Mouse (Mus musculus) retina, postnatal 7 days (tissue): ENCODE measurements around the gene Vcan.
A peak's percentile ranks its signal among the peaks of the same experiment; 100 is the strongest.

Experiments
- DNase-seq: peaks from one replicate; pipeline ENCODE4 v3.0.0-alpha.2; 2012; ENCODE audit warnings: low read depth, low spot score

Gene Vcan

DNA sequence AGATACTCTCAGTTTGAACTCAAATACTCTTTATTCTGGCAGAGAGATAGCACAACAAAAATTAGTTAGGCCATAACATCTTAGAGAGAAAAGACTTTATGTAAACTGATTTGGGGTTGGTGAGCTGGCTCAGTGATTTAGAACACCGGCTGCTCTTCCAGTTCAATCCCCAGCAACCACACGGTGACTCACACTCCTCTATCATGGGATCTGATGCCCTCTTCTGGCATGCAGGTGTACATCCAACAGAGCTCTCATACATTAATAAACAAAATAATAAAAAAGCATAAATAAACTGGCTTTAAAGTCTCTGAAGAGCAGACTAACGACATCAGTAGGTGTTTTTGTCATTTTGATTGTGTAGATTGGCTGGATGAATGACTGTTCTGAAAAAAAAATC, 21.8 kb downstream of the Vcan start:
- no peak for DNase-seq

DNA sequence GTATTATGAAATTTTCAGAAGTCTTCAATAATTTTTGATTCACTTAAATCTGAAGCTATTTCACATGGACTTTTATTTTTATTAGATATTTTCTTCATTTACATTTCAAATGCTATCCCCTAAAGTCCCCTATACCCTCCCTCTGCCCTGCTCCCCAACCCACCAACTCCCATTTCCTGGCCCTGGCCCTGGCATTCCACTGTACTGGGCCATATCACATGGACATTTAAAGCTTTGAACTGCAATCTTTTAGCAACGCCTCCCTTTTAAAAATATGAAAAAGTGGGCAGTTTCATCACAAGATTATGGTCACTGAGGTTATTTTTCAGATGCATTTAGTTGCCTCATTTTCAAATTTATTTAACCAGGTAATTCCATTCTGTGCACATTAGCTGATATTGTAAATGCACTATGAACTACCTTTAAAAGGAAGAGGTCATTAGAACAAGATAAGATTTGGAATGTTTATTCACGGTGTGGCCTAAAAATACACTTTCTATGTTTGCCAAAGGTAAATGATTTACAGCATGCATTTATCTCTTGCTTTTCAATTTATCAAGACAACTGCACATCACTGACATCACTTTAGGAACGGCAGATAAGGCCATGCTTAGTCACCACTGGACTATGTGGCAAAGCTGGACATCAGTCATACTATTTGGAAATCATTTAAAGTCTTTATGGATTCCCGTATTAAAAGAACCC, 32.7 kb downstream of the Vcan start:
- DNase-seq = no peak

DNA sequence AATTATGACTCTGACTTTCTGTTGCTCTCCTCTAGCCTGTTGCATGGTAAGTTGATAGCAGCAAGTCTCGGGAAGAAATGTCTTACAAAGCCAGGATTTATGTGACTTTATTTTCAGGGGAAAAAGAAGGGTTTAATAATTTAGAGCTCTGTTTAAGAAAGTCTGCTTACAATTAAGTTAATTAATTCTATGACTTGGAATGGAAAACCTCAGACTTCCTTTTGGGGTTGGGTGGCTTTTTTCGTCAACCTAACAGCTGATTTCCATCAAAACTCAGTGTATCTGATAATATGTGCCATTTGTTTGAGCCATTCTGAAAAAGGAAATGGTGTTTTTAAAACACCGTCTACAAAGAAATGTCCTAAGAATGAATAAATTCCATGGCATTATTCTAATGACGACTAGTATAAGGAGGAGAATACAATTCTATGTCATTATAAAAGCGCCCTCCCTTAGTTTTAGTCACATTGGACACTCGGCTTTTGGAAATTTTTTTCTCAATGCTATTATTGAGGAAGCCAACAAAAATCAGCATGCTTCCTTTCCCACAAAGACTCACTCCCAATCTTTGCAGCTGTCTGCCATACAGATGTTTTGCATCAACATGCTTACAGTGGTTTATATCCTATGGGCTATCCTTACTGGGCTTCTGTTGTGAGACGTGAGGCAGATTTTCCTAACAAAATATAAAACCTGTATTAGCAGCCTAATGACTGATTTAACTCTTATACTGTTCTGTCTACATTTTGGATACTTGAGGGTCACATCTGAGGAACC, 34.0 kb downstream of the Vcan start:
- no peak for DNase-seq

DNA sequence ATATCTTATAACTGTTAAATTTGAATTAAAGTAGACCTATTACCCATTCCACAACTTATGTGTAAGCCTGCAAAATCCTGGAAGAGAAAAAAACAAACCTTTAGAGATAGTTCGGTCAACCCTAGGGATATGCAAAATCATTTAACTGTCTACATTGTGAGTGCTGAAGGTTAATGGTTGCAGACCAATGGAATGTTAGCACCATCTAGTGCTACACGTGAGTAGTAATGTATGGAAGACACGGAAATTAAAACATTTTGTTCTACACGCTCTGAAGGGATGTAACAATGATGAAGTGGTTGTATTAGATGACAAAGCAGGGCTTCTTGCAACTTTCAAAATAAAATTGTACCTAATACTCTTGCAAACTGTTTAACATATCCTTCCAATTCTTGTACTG, 39.9 kb downstream of the Vcan start:
- no peak for DNase-seq

DNA sequence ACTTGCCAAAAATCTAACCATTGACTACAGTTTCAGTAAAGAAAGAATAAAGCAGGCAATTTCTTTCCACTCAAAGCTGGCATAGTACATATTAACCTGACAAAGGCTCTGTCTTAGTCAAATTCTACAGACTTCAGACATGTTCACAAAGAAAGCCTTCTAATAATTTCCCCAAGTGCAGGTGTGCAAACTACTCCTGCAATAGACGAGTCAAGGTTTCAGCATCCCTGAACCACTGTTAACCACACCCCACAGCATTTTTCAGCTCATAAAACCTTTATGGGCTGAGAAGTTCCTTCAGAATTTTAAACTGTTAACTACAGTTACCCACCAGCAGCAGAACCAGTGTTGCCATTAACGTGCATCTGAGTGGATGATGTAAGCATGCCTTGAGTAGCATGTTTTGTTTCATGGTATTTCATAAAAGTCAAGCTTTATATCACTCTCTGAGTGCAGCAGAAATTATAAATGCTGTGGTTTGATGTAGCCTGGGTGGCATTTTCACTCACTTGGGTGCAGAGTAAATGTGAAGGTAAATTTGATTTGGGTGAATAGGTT, 42.2 kb downstream of the Vcan start:
- no peak for DNase-seq

DNA sequence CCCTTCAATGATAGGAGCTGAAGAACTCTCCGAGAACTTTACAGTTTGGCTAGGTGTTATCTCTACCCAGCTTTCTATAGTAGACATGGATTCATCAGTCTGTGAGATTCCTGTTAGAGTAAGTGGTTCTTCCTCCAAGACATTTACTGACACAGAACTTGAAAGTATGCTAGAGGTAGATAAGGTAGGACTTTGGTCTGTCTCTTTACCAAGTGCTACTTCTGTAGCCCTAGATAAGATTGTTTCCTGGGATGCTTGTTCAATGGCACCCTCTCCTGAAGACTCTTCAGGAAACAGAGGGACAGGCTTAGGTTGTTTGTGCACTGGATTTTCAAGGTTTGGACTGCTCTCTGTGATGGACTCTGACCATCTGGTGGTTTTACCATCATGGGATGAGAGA, 49.7 kb downstream of the Vcan start:
- DNase-seq = no peak

DNA sequence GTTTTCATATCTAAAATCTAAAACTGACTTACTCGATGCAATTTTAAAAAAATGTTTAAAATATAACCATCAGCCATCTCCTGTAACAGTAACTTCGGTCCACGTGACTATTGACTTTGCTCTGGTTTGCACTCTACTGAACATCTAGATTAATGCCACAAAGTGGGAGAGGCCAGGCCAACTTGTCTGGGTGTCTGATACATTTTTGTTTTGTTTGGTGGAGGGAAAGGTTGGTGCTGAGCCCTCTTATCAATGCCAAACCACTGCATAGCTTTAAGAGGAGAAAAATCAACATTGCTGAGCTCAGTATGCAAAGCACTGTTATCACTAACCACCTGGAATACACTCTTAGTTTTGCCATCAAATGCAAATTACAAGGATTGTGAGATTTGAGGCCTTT, 58.8 kb downstream of the Vcan start:
- DNase-seq = no peak

DNA sequence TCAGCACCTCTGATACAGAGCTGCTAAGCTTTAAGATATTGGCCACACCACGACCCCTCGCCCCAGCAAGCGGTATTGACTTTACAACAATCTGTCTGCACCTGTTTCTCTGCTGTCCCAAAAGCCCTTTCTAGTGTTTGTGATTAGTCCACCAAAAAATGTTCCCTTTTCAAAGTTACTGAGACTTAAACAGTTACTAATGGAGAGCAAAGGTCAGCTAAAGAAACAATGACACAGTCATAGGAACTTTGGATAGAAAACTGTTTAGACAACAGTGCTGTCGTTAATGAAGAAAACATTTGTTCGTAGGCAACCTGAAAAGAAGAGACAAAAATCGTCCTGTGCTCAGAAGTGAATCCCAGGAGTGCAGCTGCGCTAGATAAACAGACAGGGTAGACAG, 60.1 kb downstream of the Vcan start:
- no peak for DNase-seq

DNA sequence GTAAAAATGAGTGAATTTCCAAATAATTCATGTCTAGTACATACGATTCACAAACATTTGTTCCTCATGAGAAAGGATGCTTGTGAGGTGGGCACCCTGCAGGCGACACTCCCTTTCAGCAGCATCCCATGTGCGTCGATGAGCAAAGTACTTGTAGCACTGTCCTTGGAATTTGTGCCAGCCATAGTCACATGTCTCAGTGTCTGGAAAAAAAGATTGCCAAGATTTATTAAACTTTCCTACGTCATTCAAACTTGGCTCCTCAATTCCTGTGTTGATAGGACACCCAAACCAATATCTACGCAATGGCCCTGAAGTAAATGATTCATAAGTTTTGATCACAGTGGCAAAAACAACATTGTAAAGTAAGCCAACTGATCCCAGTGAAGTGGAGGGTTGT, 62.6 kb downstream of the Vcan start:
- no peak for DNase-seq

DNA sequence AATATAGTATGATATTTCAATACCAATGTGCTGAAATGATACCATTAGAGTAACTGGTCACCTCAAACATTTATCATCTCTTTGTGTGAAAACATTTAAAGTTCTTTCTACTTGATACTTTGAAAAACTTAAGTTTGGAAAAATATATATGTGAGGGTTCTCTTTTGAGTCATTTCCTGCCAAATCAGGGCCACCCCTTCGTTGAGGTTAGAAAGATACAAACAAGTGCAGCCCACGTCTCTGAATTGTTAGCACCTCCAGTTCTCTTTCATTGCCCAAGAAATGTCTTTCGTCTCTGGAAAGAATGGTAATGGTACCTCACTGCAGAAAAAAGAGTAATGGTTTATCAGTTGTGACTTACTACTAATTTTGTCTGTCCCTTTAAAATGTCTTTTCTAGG, 71.8 kb downstream of the Vcan start:
- DNase-seq = no peak

DNA sequence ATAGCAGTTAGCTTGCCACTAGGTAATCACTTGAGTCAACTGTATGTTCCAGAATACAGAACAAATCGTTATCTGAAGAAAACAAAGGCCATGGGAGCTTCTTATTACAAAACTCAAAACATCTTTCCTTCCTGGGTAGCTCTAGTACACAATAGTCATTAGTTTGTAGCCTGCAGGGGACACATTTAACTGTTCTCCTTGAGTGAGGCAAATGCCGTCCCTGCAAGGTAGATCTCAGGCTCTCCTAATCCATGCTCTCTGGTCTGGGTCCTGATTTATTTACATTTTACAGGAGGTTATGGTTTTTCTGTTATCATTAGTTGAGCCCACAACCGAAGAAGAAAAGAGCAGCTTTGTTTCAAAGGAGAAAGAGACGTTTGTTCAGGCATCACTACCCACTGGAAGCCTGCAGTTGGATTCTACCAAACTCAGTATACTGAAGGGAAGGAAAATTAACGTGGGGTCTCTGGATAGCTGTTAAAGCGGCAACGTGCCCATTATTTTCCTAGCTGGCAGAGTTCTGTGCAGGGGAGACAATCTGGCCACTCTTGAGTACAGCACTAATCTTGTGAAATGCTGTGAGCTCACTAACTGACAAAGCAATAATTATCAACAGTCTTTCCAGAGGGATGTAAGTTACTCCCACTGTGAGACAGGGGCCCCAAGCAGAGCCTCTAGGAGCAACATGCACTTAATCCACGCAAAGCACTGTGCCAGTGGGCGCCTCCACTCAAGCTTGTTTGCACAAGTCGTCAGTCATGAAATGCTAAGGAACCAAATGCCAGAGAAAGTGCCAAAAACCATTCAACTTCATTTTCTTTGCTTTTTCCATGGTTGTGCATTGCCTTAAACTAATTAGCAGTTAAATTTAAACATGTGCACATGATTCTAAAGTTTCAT, 73.1 kb downstream of the Vcan start:
- no peak for DNase-seq

DNA sequence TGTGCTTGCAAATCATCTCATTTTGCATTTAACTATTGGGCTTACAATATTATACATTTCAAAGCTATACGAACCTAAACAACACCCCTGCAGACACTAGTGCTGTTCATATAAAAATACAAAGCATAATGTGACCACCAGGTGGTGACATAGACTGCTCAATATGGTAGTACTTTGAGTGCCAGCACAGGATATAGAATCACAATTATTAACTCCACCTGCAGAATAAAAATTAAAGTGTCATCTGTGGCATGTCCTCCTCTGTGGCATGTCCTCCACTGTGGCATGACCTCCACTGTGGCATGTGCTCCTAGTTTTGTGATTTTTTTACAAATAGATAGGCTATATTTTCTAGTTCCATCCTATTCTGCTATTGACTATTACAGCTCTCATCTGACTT, 74.2 kb downstream of the Vcan start:
- DNase-seq = peak; percentile 33

DNA sequence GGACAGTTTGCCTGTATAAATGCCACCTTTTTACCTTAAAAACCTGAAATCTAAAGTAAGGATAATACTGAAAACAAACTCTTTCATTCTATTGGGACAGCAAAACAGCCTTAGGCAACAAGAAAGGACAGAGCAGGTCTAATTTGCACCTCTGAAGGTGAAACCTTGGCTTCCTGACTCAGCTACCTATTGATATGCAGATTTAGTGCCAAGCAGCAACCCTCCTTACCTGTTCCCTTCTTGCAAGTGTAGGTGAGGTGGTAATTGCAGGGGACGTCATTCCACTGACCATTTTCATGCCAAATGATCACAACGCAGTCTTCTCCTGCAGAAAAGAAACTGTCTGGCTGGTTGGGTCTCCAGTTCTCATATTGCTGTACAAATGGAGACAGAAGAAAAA, 80.6 kb downstream of the Vcan start:
- DNase-seq = no peak

DNA sequence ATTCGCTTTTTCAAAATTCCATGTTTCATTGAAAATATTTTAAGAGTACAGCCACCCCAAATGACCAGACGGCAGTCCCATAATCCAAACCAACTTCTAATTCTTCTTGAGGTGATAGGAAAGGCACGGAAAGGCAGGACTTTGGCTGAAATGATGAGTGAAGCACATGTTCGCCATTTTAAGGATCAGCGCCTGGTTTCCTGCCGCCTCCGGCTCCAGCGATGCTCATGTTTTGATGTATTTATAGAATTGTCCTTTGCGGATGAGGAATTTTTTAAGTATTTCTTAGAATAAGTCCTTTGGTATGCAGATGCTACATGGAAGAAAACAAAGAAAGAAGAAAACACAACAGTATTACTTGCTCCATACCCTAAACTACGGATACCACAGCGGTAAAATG, 85.3 kb downstream of the Vcan start:
- no peak for DNase-seq

DNA sequence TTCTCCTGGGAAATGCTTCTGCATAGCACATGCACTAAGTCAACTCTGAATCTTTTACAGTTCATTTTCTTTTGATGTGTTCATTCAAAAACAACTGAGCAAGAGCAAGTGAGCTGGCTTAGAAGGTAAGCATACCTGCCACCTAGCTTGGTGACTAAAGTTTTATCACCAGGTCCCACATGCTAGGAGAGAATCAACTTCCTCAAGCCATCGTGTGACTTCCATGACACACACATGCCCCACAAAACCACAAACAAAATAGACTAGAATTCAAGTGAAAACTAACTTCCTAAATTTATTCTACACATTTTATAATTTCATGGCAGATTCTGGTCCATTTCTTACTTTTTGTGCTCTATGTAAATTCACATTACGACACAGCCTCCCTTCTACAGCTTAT, 89.0 kb downstream of the Vcan start:
- no peak for DNase-seq

DNA sequence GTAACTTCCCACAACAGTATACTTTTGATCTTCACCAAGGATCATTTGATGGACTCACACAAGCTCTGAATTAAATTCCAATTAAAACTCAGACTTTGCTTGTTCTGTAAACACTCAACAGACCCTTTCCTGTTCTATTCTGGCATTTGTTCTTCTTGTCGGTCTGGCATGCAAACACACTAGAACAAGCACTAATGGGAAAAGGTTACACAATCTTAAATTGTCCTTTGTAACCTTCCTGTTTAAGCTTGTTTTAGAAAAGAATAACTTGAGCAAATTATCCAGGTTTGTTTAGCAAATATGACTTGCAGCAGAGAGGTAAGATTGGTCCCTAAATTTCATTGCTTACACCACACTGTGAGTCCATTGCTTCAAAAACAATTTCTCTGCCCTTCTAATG, 89.5 kb downstream of the Vcan start:
- DNase-seq = no peak

DNA sequence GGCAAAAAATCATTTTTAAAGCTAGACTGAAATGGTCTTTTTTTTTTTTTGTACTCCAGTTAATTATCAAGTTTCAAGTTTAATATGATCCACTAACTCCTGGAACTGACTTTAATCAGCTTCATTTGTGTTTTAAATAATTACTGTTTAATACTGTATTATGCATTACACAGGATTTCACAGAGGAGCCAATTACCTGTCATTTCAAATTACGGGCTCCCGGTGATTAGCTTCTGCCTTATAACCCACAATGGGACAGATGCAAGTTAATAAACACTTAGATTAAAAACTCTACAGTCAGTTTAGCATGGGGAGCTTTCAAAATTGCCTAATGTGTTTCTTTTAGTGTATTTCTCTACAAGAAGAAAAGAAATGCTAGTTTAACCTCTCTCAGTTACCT, 96.7 kb downstream of the Vcan start:
- DNase-seq = no peak

DNA sequence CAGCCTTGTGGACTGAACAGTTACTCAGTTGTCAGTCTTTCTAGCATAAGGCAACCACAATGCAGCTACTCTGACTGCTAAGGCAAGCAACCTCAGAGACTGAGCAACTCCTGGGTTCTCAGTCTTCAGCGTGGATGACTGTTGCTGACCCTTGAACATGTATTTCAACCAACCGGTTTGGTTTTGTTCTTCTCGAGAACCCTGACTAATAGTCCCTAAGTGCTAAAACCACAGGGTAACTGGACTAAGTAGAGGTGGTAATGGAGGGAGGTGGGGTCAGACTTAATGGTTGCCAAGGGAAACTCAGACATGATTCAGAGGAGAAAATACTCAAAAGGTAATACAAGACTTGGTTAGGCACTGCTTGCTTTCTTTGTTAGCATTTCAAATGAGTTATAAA, 105.3 kb downstream of the Vcan start:
- no peak for DNase-seq

DNA sequence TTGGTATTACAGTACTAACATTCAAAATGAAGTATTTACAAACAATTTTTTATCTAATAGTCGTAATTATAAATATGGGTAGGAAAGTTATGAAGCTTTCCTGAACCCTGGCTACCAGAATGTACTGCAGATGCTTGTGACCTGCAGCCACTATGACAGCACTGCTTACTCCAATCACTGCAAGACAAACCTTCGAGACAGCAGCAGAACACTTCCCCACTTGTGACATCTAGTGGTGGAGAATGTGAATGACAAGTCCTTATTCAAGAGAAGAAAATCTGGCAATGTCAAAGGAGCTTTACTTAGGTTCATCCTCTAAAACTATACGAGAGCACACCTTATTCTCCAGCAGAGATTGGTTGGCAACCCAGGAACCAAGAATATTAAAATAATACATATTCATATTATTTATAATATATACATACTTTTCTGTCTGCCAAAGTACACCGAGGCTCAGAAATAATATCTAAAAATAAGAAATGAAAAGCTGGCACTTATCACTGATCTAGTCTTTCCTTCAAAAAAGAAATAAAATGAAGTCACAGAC, 108.1 kb downstream of the Vcan start:
- peak; percentile 42 for DNase-seq

DNA sequence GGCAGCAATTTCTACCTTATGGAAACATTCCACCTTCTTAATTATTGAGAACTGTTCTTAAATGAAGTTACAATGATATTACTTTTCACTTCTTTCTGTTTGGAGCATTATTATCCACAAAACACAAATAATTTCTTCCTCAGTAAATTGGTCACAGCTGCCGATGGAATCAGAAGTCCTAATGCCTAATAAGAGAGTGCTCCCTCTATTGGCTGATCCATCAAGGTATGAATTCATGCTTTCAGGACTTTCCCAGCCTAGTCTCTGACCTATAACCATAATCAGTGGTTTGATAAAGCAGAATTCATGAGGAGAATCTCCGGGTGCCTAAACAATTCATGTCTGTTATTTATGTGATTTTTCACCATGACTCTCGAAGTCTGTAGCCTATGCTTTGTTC, 123.2 kb downstream of the Vcan start:
- DNase-seq = no peak

DNA sequence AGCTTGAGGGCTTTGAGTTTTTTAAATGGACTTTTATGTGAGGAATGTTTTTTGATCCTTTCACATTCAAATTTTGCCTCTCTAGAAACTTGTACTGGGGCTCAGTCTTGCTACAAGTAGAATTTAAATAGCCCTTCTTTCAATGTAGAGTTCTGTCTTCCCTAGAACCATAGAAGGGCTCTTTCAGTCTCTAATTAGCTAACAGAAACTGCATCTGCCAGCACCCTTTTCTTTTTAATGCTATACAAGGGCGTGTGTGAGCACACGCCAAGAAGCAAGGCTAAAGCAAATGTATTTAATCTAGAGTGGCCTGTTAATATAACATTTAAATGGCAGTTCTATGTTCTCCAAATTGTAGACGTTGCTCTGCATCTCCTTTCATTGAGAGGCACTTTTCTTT, 134.9 kb downstream of the Vcan start:
- no peak for DNase-seq
